8 mouse cellular contexts compared by ENCODE assay signal in the genomic region with DNA sequence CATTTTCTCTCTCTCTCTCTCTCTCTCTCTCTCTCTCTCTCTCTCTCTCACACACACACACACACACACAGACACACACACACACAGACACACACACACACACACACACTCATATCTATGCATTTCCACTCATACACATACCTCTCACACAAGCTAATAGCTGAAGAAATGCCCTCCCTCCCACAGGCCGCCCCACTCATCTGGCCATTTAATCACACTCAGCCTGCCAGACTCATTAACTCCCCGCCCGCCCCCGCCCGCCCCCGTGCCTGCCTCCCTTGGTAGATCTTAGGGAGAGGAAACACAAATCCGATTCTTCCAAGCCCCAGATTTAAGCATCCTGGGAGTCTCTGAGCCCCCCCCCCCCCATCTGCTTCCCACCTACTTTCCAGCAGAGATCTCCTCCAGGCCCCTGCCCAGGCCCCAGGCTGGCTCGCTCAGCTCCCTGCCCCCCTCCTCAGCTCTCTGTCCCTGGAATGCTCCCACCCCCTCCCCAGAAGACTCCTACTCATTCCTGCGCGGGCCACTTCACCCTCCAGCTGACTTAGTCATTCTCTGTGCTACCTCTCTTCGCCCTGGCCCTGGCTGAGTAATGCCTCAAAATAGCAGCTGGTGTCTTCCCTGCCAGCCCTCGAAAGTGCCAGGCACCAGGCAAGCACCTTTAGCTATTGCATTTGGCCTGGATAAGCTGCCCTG. TPM values are rescaled to one million over a fixed set of nuclear protein-coding genes. Genes with fewer than 3 reads are reported as not detected.
DNase-seq lines count a peak whose midpoint lies in the region; ATAC-seq and TF ChIP-seq lines count a peak whose summit lies in the region.

No protein-coding gene starts in this region.

- ATAC-seq in embryonic facial prominence, embryonic 15.5 days (ENCODE audit: insufficient number of reproducible peaks, low FRiP score, low TSS enrichment, low read depth): 0 out of 2 replicates have a peak, but pooled peaks have one; percentile 54

- no peak for TF ChIP-seq EP300 in ES-Bruce4 (IDR thresholded peaks at IDR 0.05; ENCODE audit: insufficient read depth, low read depth, low read length)

- TF ChIP-seq POLR2A in ES-Bruce4 (IDR thresholded peaks at IDR 0.05; ENCODE audit: insufficient read depth, low read length): no peak

- no peak overlapping the region for H3K4me3 ChIP-seq in ES-Bruce4 (ENCODE audit: low read depth, low read length)
- H3K4me3 ChIP-seq in embryonic facial prominence, embryonic 15.5 days (replicated peaks): no peak overlapping the region

- H3K27ac ChIP-seq in ES-Bruce4 (ENCODE audit: insufficient read depth, low read length): no peak overlapping the region
- peak overlapping the region; percentile 73 for H3K27ac ChIP-seq in embryonic facial prominence, embryonic 15.5 days (replicated peaks)

- peak; percentile 26 to 46 for DNase-seq in frontal cortex, postnatal 36 days (ENCODE audit: low spot score in 2 of 2)
- no peak for DNase-seq in frontal cortex, postnatal 10 days (ENCODE audit: low spot score in 2 of 2)
- DNase-seq in heart, postnatal 10 days: peak; percentile 73 to 80
- peak; percentile 59 for DNase-seq in lung, postnatal 10 days
- DNase-seq in testis, postnatal 10 days (ENCODE audit: low spot score): peak; percentile 73
- DNase-seq in natural killer cell, adult 2 months (ENCODE audit: low spot score in 2 of 2): no peak

- peaks cover 3% of the 10 kb centered on the region for H3K4me1 ChIP-seq in ES-Bruce4 (ENCODE audit: control insufficient read depth, insufficient read depth, low read length)
- peaks cover 9% of the 10 kb centered on the region for H3K4me1 ChIP-seq in embryonic facial prominence, embryonic 15.5 days

- H3K36me3 ChIP-seq in ES-Bruce4 (ENCODE audit: control insufficient read depth, insufficient read depth, low read length, poor library complexity, severe bottlenecking): no peaks in the 10 kb centered on the region
- no peaks in the 10 kb centered on the region for H3K36me3 ChIP-seq in embryonic facial prominence, embryonic 15.5 days

- H3K9me3 ChIP-seq in ES-Bruce4 (replicated peaks; ENCODE audit: control insufficient read depth, insufficient read depth, low read length, poor library complexity, severe bottlenecking): no peaks in the 10 kb centered on the region
- no peaks in the 10 kb centered on the region for H3K9me3 ChIP-seq in embryonic facial prominence, embryonic 15.5 days (replicated peaks)

- no peak overlapping the region for H3K4me2 ChIP-seq in embryonic facial prominence, embryonic 15.5 days (replicated peaks)

- 6% methylated on average over 12 of the region's 12 CpGs for WGBS in embryonic facial prominence, embryonic 15.5 days

- H3K27me3 ChIP-seq in ES-Bruce4 (ENCODE audit: control insufficient read depth, insufficient read depth, low read length, poor library complexity, severe bottlenecking): no peaks in the 10 kb centered on the region
- H3K27me3 ChIP-seq in embryonic facial prominence, embryonic 15.5 days: no peaks in the 10 kb centered on the region

- peak overlapping the region; percentile 42; the same call in 1 of the 2 replicates for H3K9ac ChIP-seq in ES-Bruce4 (ENCODE audit: low read depth, poor library complexity, severe bottlenecking)
- H3K9ac ChIP-seq in embryonic facial prominence, embryonic 15.5 days: no peak overlapping the region

- no peak for TF ChIP-seq CTCF in ES-Bruce4 (IDR thresholded peaks at IDR 0.05; ENCODE audit: low read depth, low read length)

- intact Hi-C loops in heart, postnatal 10 days (cut with DNase I): no loop called here

RNA-seq across cellular contexts. Expression of a gene that starts 8.2 kb away (rescaled TPM):
- 55.0 and 55.3 TPM in 2 replicates for polyA plus RNA-seq in ES-Bruce4 (2011; ENCODE audit: insufficient read depth, insufficient read length, low read depth, missing spikeins)
- 3.6 and 4.1 TPM in 2 replicates for polyA plus RNA-seq in embryonic facial prominence, embryonic 15.5 days (2015; fragmentation: Nextera tagmentation; extraction: Ambion mirVana)
- 1 to 10 TPM; 3.4 to 4.9 TPM for total RNA-seq in heart, postnatal 10 days (2021)

Comparison
In these comparisons a context has a peak if more than half of its experiments do, and no peak if none do; other contexts are left out.
1. DNase-seq: peak in frontal cortex, postnatal 36 days (2 of 2), heart, postnatal 10 days (2 of 2), lung, postnatal 10 days (single experiment) and testis, postnatal 10 days (single experiment); none in frontal cortex, postnatal 10 days (0 of 2) and natural killer cell, adult 2 months (0 of 2).
2. RNA of a gene that starts 8.2 kb away (polyA plus RNA-seq): 55.0 to 55.3 TPM in ES-Bruce4; 3.6 to 4.1 TPM in embryonic facial prominence, embryonic 15.5 days; every median in the first group is over 10 times any median in the second.